Mouse (Mus musculus): ENCODE measurements around the gene Ccl20.

Ccl20 gene

DNA sequence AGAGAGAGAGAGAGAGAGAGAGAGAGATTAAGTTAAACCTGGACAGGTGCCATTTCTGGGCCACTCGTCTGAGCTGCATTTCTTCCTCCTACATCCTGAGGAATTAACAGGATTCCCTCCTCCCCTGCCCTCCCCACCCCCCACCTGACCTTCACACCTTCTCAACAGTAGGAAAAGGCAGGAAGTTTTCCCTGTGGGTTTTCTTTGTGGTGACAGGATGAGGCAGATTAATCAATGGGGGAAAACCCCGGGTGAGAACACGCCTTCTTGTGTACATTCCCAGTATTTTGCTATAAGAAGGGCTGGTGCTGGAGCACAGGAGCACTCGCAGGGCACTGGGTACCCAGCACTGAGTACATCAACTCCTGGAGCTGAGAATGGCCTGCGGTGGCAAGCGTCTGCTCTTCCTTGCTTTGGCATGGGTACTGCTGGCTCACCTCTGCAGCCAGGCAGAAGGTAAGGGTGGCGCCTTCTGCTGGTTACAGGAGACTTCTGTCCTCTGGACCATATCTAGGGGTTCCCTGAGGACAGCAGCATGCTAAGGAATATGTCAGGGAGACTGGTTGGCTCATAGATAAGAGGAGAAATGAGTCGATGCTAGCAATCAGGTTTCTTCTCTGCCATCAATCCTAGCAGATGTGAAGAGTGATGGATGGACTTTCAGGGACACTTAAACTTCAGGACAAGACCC, at the start of gene Ccl20:
Ccl20 (plus strand) TSS at position 320 of the 691 bp plus-strand sequence.
- in situ Hi-C loops (cut with MseI, MboI), result no loop called here

GRCm38 (mm10) chr1:83067205-83067604, 49.4 kb upstream of the Ccl20 start:
- in situ Hi-C loops (cut with MseI, MboI), result loop anchor here (10.0 to 25.0 kb wide), 3 partner anchors 88 to 645 kb away; partner anchors contain the start of gene Daw1 (in 1 of the 2)

DNA sequence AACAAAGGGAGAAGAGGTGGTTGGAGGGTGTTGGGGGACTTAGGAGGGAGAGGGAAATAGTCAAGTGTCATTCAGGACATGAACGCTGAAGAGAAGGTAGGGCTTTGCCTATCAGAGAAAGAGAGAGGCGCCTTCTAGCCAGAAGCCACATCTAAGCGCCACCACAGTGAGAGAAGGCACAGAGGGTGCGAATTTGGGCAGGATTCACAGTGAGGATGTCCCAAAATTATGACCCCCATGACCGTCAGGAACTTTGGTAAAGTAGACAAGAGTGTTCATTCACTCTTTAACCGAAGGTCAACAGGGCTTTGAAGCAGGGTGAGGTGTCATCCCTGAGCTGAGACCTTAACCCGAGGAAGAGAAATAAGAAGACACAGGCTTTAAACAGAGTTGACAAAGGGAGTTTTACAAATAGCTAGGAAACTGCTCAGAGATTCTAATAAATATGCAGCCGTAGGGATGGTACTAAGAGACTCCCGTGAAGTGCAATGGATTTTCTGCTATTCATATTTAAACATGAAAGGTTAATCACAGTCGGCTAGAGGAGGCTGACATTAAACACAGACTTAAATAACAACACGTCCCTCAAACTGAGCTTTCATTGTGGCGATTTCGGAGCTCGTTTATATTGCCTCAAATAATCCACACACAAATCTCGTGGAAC, 40.9 kb upstream of the Ccl20 start:
- in situ Hi-C loops (cut with MseI, MboI), result no loop called here

DNA sequence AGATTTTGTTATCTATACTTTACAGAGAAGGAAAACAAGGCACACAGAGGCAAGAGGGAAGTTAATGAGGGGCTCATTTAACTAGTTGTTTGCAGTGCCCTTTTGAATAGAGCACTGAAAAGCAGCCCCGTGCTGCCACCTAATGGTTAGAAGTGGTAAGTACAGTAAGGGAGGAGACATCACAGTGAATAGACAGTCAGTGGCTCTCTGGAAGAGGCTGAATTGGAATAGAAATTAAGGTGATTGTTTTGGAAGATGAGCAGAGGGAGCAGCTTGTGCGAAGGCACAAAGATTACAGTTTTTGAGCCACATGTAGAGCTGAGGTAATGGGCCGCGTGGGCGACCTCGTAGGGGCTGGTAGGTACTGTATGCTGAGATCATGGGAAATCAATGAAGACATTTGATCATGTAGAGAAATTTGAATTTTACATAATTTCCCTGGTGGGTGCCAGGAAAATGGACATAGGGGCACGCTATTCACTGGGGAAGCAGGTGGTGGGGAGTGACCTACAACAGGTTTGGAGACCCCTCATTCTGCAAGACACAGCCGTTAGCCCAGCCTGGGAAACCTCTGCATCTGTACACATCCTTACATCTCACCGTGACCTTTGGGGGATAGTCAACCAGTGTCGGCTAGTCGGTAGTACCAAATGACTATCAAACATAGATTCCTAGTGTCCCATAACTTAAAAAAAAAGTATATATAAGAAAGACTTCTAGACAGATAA, 40.2 kb upstream of the Ccl20 start:
- in situ Hi-C loops (cut with MseI, MboI), result no loop called here

- in situ Hi-C loops (cut with MseI, MboI), result no loop called here
Observed at GRCm38 (mm10) chr1:83077016-83077415, 39.5 kb upstream of the Ccl20 start.

GRCm38 (mm10) chr1:83084790-83085189, 31.8 kb upstream of the Ccl20 start:
- in situ Hi-C loops (cut with MseI, MboI), result no loop called here

- in situ Hi-C loops (cut with MseI, MboI), result no loop called here
Observed at GRCm38 (mm10) chr1:83091268-83091667, 25.3 kb upstream of the Ccl20 start.

GRCm38 (mm10) chr1:83096935-83097334, 19.6 kb upstream of the Ccl20 start:
- in situ Hi-C loops (cut with MseI, MboI), result no loop called here

DNA sequence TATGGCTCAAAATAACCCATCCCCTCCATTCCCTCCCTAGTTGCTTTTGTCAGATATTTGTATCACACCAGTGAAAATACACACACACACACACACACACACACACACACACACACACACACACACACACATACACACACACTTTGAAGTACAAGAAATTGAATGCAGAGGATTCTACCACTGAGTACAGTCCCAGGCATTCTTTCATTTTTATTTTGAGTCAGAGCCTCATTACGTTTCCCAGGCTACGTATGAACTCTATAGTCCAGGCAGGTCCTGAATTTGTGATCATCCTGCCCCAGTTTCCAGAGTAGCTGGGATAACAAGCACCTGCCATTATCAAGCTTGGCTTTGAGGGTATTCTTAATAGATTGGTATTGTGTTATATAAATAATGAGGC, 17.4 kb upstream of the Ccl20 start:
- in situ Hi-C loops (cut with MseI, MboI), result no loop called here

- in situ Hi-C loops (cut with MseI, MboI), result no loop called here
Observed at GRCm38 (mm10) chr1:83099580-83100137, 16.9 kb upstream of the Ccl20 start.

DNA sequence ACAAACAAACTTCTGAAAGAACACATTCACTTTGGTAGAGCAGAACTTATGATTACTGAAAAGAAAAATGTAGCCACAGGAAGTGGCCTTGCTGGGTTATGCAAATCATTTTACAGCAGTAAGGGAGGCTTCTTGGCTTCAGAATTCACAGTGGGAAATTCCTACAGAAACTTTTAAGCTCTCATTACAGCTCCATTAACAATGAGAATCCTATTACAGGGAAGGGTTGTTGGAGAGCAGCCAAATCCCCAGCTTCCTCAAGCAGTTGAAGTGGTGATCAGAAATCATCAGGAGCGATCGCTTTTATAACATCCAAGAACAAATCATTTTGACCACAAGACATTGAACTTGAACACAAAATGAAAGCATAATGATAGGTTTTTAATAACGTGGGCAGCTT, 14.7 kb upstream of the Ccl20 start:
- in situ Hi-C loops (cut with MseI, MboI), result no loop called here

GRCm38 (mm10) chr1:83105464-83105863, 11.1 kb upstream of the Ccl20 start:
- in situ Hi-C loops (cut with MseI, MboI), result no loop called here

GRCm38 (mm10) chr1:83107410-83107978, 9.1 kb upstream of the Ccl20 start:
- in situ Hi-C loops (cut with MseI, MboI), result no loop called here

DNA sequence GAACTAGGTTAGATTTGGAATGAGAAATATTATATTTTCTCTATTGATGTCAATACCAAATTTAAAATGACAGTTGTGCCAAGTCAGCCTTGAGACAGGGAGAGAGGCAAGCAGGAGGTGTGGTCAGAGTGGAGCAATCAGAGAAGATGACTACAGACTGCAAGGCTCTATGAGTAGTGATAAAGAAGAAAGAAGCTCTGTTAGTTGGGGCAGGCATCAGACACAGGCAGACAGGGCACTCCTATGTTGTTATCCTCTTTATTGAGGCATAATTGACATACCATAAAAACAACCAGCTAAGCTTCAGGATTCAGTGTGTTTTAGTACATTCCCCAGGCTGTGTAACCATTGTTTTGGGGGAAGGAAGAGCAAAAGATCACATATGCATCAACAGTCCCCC, 5.6 kb upstream of the Ccl20 start:
- in situ Hi-C loops (cut with MseI, MboI), result no loop called here

- in situ Hi-C loops (cut with MseI, MboI), result no loop called here
Observed at GRCm38 (mm10) chr1:83111726-83112125, 4.8 kb upstream of the Ccl20 start.

DNA sequence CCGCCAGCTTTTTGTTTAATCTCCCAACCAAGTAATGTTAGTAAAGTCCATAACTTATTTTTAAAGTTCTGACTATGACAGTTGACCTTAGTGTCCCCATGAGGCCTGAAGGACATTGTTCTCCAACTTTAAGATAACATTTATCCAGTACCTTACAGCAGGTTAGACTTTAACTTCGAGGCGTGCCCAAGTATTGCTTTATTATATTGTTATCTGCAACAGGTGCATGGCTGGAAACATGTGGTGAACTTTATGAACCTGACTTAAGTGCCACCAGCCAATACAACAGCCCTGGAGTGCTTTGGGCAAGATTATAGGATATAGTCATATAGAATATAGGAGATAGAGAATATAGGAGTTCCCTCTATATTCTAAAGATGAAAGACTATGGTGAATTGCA, 651 bp downstream of the Ccl20 start:
- in situ Hi-C loops (cut with MseI, MboI), result no loop called here

GRCm38 (mm10) chr1:83117661-83118060, 1.1 kb downstream of the Ccl20 start:
- in situ Hi-C loops (cut with MseI, MboI), result no loop called here

- in situ Hi-C loops (cut with MseI, MboI), result no loop called here
Observed at GRCm38 (mm10) chr1:83119903-83120302, 3.3 kb downstream of the Ccl20 start.

DNA sequence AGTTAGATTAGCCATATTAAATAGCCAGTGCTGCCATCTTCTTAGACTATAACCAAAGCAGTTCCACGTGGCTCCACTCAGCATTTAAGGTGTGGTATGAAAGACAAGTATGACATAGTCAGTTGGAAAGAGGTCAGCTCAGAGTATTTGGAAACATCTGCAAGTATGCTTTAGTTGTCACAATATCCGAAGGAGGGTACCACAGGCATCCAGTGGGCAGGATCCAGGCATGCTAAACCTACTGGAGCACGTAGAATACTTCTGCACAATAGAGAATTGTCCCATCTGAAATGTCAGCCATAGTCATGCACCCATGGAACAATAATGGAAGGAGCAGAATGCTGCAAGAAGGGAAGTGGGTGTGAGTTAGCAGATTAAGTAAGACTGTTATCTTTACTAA, 3.7 kb downstream of the Ccl20 start:
- in situ Hi-C loops (cut with MseI, MboI), result no loop called here

GRCm38 (mm10) chr1:83123201-83123600, 6.6 kb downstream of the Ccl20 start:
- in situ Hi-C loops (cut with MseI, MboI), result no loop called here

- in situ Hi-C loops (cut with MseI, MboI), result no loop called here
Observed at GRCm38 (mm10) chr1:83135829-83136228, 19.3 kb downstream of the Ccl20 start.

- in situ Hi-C loops (cut with MseI, MboI), result no loop called here
Observed at GRCm38 (mm10) chr1:83137847-83138246, 21.3 kb downstream of the Ccl20 start.

Measured in mouse trophoblast stem cell (cell line).